Mouse (Mus musculus): ENCODE measurements at regions not wholly inside any gene's neighbourhood (a gene's known extent, or its start where the extent isn't known, plus 50 kb on each side); places are given as distances from the start of the nearest gene placed in this dataset.

DNA sequence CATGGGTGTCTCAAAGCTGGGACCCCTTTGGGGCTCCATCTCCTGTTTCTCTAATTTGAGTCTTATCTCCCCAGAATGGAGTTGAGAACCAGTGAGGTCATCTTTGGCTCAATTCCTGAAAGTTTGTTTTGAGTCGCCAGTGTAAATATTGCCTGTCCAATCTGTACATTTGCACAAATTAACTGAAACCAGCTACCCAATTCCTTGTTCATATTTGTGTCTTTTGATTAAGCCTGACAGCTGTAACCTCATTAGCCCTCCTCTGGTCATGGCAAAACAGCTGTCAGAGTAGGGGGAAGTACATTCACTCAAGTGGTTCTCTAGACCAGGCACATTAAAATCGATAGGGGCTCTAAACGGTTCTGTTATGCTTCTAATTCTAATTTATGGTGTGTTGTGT lies 177.0 kb downstream of the Rps12 start:
- no peak for DNase-seq

DNA sequence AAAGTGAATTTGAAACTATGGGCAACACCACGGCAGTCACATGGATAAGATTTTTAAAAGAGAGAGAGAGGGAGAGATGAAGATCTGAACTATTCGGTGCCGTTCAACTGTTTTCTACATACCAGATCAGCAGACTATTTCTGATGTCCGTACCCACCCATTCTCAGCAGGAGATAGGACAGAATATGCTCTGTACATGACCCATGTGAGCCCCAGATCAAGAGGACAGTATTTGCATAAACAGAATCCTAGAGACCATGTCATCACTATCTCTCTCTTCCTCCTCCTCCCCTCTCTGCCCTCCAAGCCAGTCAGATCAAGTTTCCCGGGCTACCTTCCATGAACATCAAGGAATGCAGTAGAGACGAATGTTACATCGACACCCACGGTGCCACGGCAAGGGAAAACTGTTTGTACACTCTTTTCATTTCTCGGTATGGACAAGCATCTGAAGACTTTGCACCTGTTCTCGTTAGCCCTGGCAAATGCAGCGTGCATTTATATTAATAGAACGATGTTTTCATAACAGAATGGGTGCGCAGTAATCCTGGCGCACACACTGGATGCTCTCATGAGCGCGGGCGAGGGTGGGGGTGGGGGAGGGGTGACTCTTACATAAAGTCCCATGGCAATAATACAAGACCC lies 177.7 kb downstream of the Rps12 start:
- DNase-seq, result no peak

DNA sequence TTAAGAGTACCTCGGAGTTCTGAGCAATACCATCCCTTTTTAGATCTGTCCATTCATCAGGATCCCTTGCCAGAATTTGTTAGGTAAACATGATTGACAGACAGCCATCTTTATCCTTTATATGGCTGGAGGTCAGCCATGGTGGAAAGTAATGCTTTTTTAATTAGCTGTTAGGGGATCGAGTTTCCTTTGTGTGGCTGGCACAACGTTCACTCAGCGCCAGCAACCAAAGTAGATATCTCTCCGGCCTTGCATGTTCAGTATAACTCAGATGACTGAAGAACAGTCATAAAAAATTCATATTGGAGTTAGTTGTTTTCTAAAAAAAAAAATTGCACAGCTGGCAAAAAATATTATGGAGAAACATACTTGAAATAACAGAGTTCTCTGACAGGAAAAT lies 186.4 kb downstream of the Rps12 start:
- no peak for DNase-seq

DNA sequence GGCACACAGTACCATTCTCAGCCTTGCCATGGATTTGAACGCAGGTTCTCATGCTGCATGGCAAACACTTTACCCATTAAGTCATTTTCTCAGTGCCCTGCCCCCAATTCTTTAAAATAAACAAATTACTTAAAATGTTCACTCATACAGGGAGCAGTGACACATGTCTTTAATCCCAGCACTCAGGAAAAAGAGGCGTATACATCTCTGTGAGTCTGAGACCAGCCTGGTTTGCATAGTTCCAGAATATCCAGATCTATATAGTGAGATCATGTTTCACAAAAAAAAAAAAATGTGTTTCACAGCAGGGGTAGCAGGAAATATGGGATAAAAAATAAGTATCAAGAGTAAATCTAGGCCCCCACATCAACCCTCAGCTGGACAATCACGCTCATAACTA lies 191.5 kb downstream of the Rps12 start:
- no peak for DNase-seq

- no peak for DNase-seq
Measured at GRCm38 (mm10) chr10:23580230-23580629, 206.8 kb downstream of the Rps12 start.

DNA sequence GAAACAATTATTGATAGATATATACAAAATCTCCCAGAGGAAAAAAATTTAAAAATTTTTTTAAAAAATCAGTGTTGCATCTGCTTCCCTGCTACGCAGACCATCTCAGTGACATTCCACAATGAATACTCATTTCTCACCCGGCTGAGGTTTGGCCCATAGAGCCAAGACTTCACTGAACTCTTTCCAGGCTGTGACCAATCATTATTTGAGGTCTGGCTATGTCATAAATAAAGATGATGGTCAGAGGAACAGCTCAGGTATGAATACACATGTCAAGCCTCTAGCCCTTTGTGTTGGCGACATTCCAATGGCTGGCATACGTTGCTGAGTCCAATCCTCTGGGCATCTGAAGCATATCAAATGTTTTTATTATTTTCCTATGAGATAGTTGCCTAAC lies 216.1 kb downstream of the Rps12 start:
- no peak for DNase-seq

DNA sequence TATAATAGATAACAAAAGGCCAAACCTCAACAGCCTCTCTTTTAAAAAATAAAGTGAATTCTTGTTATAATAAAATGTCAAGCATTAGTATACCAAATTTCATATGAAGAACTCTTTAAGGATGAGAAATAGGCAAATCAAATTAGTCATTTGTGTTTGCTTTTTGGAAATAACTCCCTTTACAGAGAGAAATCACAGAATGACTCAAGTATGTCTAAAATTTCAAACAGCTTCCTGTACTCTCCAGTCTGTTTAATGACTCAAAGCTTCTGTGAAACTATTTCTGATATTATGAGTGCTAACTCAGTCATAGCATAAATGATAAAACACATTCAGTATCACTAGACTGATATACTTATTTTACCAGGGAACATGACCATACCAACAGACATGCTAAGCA lies 217.7 kb downstream of the Rps12 start:
- DNase-seq, result no peak

DNA sequence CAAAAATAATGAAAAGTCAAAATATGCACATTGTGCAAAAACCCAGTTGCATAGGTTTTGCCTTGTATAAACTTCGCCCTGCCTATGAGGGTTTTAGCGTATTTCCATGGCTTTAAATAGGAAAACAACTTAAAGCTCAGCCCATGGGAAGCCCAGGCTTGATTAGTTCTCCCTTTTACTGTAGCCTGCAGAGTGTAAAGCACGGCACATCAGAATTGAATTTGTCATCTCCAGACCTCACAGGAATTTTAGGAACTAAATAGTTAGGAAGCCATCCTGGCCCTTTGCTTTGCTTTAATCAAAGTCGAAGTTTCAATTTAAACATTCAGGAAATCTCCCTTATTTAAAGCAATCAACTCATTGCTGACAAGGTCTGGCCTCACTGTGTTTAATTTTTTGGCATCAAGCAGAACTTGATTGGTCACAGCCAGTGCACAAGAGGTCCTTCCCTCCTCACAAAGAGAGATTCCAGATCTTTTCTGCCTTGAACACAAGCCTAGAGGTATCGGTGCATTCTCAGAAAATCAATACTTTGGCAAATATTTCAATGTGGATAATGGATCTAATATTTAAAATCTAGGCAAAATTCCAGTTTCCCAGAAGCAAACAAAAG lies 211.8 kb upstream of the Eya4 start:
- no peak for DNase-seq

GRCm38 (mm10) chr10:23559980-23560658 lies 209.5 kb upstream of the Eya4 start:
- DNase-seq, result no peak

DNA sequence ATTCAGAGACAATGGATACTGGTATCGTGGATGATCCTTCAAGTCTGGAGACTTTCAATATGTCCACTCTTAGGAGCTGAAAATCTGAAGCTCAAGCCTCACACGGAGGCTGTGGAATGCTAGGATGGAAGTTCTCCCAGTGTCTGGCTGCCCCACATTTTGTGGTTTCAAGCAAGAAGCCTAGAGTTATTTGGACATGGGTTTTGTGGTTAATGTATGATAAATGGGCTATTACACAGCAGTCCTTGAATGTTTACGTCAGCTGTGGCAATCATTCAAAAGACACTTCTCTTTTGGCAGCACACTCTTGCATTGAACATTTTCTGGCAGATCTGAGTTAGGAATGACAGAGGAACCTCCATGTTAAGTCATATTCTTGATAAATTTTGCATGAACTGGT lies 207.2 kb upstream of the Eya4 start:
- no peak for DNase-seq

- DNase-seq, result no peak
Measured at GRCm38 (mm10) chr10:23549207-23549606, 198.6 kb upstream of the Eya4 start.

DNA sequence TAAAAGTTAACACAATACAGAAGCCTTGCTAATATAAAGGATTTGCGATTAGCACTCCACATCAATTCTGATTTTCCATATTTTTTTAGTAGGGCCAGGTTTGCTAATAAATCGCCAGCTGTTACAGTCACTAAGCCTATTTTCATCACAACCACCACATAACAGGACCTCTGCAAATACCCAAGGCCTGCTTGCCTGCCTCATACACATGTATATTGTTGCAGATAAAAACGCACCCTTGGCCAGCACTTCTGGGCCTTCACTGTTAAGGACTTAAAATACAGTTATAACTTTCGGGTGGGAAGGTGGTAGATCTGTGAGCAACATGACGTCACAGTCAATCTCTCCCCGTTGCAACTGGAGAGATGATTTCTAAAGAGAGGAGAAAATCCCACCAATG lies 197.7 kb upstream of the Eya4 start:
- DNase-seq, result no peak

DNA sequence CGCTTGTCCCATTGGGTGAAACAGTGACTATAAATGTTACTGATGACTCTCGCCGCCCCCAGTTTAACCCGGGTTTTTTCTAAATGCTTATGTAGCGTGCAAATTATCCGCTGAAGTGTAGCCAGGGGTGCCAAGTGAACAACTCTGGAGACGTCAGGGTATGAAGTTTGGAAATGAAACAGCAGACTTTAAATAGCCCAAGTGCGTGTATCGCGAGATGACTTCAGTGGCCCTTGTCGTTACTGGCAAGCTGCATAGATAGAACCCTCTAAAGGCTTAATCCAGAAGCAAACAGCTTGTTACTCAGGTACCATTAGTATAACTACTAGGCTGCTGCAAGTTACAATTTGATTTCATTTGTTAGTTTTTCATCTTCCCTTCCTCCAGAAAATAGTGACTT lies 192.1 kb upstream of the Eya4 start:
- no peak for DNase-seq

DNA sequence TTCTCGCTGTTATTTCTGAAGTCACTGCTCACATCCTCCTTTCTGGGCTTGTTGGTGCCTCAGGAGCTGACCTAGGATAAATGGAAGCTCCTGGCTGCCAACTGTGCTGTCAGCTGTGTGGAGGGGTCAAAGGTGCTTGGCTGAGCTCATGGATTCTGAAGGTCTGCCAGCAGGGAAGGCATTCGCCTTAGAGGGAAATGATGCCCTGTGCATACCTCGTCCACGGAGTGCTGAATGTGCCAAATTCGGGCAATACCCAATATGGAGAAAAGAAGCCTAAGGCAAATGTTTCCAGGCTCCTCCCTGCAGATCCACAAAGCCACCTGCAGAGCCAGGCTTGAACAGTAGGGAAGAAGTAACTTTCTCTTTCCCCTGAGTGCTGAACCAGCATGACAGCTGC lies 191.3 kb upstream of the Eya4 start:
- no peak for DNase-seq

DNA sequence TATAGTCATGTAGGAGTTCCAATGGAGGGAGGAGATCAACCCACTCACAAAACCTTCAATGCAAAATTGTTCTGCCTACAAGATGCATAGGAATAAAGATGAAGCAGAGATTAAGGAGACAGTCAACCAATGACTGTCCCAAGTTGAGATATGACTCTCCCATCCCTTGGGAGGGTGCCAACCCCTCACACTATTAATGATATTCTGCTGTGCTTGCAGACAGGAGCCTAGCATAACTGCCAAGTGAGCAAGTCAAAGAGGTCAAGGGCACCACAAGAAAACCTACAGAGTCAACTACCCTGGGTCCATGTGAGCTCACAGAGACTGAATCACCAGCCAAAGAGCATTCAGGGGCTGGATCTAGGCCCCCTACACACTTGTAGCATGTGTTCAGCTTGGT lies 184.1 kb upstream of the Eya4 start:
- DNase-seq, result no peak

GRCm38 (mm10) chr10:23531964-23532758 lies 181.6 kb upstream of the Eya4 start:
- no peak for DNase-seq

DNA sequence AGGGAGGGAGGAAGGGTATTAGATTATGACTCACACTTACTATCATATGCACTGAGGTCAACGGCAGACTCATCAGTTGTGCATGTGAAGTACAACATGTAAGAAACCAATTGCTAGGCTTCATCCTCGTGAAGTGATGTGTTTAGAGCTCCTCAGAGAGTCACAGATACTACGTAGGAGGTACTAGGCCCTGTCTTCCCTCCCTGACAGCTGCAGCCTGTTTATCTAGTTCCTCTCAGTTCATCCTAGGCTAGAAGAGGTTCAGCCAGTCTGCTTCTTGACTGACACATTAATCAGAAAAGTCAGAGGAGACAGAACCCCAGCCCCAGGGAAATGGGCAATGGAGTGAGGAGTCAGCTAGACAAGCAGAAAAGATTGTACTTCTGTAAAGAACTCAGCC lies 180.1 kb upstream of the Eya4 start:
- no peak for DNase-seq

DNA sequence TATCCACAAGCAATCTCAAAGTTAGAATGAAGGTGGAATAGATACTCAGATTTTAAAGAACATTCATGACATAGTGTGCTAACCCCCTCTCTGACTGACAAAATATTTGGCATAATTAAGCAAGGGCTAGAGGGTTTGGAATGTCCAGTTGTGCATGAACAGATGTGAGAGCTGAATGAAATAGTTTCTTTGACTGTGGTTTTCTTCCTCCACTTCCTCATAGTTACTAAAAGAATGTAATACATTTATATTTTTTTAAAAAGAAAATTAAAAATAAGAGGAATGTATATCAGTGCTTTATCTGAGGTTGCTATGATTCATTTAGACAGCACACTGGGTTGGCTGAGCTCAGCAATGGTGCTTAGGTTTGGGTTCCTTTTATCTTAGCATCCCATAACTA lies 176.2 kb upstream of the Eya4 start:
- no peak for DNase-seq

DNA sequence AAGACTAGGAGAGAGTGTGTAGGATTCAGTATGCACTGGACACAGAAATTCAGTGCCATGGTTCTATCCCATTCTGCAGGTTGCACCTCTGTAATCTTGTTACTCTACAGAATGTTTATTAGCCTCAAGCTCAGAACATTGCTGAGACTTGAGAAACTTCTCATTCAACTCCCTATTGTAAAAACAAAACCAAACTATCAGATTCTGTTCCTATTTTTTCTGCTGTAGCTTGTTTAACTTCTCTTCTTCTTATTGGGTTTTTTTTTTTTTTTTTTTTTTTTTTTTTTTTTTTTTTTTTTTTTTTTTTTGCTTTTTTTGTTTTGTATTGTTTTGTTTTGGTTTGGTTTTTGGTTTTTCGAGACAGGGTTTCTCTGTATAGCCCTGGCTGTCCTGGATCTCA lies 172.1 kb upstream of the Eya4 start:
- DNase-seq, result no peak

DNA sequence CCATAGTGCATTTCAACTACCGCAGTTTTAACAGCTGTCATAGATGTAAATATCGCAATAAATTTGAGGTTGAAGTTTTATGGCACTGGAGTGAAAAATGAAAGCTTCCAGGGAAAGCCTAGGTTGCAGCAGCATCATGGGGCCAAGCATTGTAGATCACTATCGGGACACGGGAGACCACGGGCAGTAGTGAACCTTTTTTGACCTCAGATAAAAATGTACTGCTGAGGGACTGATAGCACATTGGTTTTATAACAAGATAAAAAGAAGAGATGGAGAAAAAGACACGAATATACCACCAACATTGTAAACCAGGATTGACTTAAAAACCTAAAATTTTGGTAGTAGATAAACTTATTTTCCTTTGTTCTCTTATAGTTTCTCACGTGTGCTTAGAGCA lies 143.1 kb upstream of the Eya4 start:
- DNase-seq, result no peak

DNA sequence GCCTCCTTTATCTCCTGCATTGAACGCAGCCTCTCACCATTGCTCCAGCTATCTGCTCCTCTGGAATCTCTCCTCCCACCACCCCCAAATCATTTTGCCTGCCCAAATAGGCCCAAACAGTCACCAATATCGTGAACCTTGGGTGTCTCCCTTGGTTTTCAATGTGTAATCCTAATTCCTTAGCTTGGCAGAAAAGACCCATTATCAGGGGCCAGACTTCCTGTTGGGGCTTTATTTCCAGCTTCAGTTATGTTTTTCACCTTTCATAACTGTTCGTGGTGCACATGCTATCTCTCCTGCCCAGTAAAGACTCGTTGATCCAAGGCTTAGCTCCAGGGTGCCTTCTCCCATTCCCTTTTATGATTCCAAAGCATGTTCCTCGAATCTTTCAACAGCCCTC lies 142.4 kb upstream of the Eya4 start:
- DNase-seq, result no peak

DNA sequence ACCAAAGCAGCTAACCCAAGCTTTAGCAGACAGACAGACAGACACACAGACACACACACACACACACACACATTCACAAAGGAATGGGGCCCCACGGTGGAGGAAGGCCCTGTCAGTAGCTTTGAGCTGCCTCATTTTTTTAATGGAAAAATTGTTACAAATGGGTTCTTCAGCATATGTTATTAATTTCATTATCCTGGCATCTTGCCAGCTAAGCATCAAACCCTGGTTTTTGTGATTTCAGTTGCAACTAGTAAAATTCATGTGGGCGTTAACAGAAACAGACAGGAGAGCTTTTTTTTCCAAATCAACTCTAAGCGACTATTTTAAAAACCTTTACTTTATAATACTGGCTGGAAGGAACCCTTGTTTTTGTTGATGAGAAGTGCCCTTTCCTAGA lies 138.4 kb upstream of the Eya4 start:
- no peak for DNase-seq

DNA sequence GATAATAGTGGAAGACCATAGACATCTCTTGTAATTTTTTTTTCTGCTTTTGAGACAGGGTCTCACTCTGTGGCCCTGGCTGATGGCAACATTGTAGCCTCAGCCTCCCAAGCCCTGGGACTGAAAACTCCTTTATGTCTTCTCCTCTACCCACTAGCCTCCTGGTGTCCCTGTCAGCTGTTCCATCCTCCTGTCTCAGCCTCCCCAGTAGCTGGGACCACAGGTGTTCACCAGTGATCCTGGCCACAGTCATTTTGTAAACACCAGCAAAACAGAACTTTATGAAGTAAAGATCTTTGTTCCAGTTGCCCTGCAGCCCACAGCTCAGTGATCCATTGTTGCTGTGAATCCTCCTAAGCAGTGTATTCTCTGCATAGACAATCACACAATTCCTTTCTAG lies 129.9 kb upstream of the Eya4 start:
- no peak for DNase-seq

GRCm38 (mm10) chr10:23478902-23479301 lies 128.3 kb upstream of the Eya4 start:
- no peak for DNase-seq
